Mouse (Mus musculus) thymus, adult 2 months (tissue): ENCODE data around the gene Dhdds.

ENCODE experiments used
- CTCF ChIP-seq: fragments of 200-500 bp; IDR thresholded peaks from 2 replicates; pipeline ENCODE4 v1.5.1; 2012; ENCODE audit warnings: mild to moderate bottlenecking, control low read depth, low read length, moderate library complexity, borderline replicate concordance; ENCODE audit not compliant: control insufficient read depth, poor library complexity, insufficient read depth; ENCODE audit errors: extremely low read depth
- POLR2A ChIP-seq: fragments of 200-500 bp; IDR thresholded peaks from 2 replicates; pipeline ENCODE4 v1.6.1; 2012; ENCODE audit warnings: mild to moderate bottlenecking, low read length, control low read depth, moderate library complexity; ENCODE audit not compliant: control insufficient read depth, poor library complexity, insufficient read depth; ENCODE audit errors: extremely low read depth

GRCm38 (mm10) chr4:134016767-134017166, 16.0 kb upstream of the Dhdds start:
- TF ChIP-seq CTCF (no peak), POLR2A (no peak)
